Mouse (Mus musculus): ENCODE data around the gene Rnf167.

GRCm38 (mm10) chr11:70629557-70629956 lies 17.5 kb upstream of the Rnf167 start:
- TF ChIP-seq CTCF (IDR thresholded peaks at IDR 0.05; ENCODE audit: low read depth, low read length) (peak; percentile 29), POLR2A (IDR thresholded peaks at IDR 0.05; ENCODE audit: extremely low read depth, insufficient read depth, low read length) (no peak)

Data from liver, adult 2 months (tissue).